Mouse (Mus musculus): Measurements from ENCODE around the gene Ptpn22. TPM values are rescaled to one million over a fixed set of nuclear protein-coding genes. Genes with fewer than 3 reads are reported as not detected.

Gene Ptpn22
- polyA plus RNA-seq, 1 experiment, result 1.9 TPM

DNA sequence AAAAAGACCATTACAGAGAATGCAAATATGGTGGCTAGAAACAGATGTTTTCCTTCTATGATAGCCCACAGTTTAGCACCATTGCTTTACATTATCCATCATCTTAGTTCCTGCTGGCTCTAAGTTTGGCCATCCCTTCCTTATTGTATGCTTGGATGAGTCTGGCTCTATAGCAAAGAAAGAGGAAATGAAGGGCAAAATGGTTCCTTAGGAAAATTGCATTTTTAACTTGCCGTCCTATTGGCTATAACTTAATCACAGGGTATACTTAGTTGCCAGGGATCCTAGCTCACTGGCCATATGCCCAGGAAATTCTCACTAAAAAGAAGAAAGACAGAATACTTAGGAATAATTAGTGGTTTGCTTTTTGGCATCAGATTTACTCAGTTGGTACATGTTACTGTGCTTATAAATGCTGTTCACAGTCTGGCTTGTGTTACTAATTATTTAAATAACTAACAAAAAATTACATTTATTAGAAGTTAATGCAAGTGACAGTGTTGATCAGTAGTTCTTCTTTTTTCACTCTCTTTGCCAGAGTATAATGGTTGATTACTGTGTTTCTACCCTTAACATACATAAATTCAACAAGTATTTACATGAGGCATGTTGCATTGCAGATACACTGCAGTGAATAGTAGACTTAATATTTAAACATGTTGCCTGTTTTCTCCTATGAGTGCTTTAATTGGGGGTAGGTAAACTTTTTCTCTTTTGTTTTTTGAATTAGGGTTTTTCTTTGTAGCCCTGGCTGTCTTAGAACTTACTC lies 85.4 kb downstream of the Ptpn22 start:
- Histone ChIP-seq H3K4me1 (ENCODE audit: control insufficient read depth, insufficient read depth, insufficient read length, low read length) (no peaks in the 10 kb centered on the region), H3K4me3 (ENCODE audit: insufficient read depth, low read depth, low read length) (no peak overlapping the region), H3K27ac (replicated peaks; ENCODE audit: low read depth, low read length) (no peak overlapping the region)

DNA sequence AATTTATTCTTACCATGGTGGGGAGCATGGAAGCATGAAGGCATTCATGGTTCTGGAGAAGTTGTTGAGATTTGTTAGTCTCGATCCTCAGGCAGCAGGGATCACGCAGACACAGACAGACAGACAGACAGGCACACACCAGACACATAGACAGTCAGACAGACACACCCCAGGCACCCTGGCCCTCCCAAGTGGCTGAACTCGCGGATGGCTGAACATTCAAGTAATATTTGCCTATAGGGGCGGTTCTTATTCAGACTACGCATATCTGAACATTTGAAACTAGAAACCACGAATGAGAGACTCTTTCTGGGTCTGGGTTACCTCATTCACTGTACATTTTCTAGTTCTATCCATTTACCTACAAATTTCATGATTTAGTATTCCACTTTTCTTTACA lies 89.1 kb downstream of the Ptpn22 start:
- Histone ChIP-seq H3K4me1 (ENCODE audit: control insufficient read depth, insufficient read depth, insufficient read length, low read length) (no peaks in the 10 kb centered on the region), H3K4me3 (ENCODE audit: insufficient read depth, low read depth, low read length) (no peak overlapping the region), H3K27ac (replicated peaks; ENCODE audit: low read depth, low read length) (no peak overlapping the region)

- H3K4me3 ChIP-seq (ENCODE audit: insufficient read depth, low read depth, low read length), result no peak overlapping the region
- no peak overlapping the region for H3K27ac ChIP-seq (replicated peaks; ENCODE audit: low read depth, low read length)
- no peaks in the 10 kb centered on the region for H3K4me1 ChIP-seq (ENCODE audit: control insufficient read depth, insufficient read depth, insufficient read length, low read length)
These were observed 101.0 kb downstream of the Ptpn22 start for GRCm38 (mm10) chr3:103960622-103961021.

Other genes starting within 250 kb of the Ptpn22 start
- 0.83 and 4.2 TPM in 2 replicates for gene Atg4a-ps, start 213.7 kb upstream of the Ptpn22 start, polyA plus RNA-seq (2012; ENCODE audit: insufficient read depth, insufficient read length, missing spikeins)
- gene Olfml3, start 121.8 kb upstream of the Ptpn22 start, polyA plus RNA-seq (2012; ENCODE audit: insufficient read depth, insufficient read length, missing spikeins), result 1.3 and 2.5 TPM in 2 replicates
- gene Gm10964, start 120.4 kb upstream of the Ptpn22 start, polyA plus RNA-seq (2012; ENCODE audit: insufficient read depth, insufficient read length, missing spikeins), result not detected in 2 replicates
- gene Hipk1, start 68.2 kb upstream of the Ptpn22 start, polyA plus RNA-seq (2012; ENCODE audit: insufficient read depth, insufficient read length, missing spikeins), result 48.2 and 54.0 TPM in 2 replicates
- gene Dclre1b, start 50.4 kb upstream of the Ptpn22 start, polyA plus RNA-seq (2012; ENCODE audit: insufficient read depth, insufficient read length, missing spikeins), result 6.9 and 8.4 TPM in 2 replicates
- 8.6 and 10.6 TPM in 2 replicates for gene Ap4b1, start 50.3 kb upstream of the Ptpn22 start, polyA plus RNA-seq (2012; ENCODE audit: insufficient read depth, insufficient read length, missing spikeins)
- not detected in 2 replicates for gene Gm43064, start 50.2 kb upstream of the Ptpn22 start, polyA plus RNA-seq (2012; ENCODE audit: insufficient read depth, insufficient read length, missing spikeins)
- not detected in 2 replicates for gene Bcl2l15, start 27.2 kb upstream of the Ptpn22 start, polyA plus RNA-seq (2012; ENCODE audit: insufficient read depth, insufficient read length, missing spikeins)
- 6.4 and 7.6 TPM in 2 replicates for gene Rsbn1, start 54.3 kb downstream of the Ptpn22 start, polyA plus RNA-seq (2012; ENCODE audit: insufficient read depth, insufficient read length, missing spikeins)
- gene Phtf1, start 108.3 kb downstream of the Ptpn22 start, polyA plus RNA-seq (2012; ENCODE audit: insufficient read depth, insufficient read length, missing spikeins), result 5.4 and 7.1 TPM in 2 replicates